Mouse (Mus musculus): Measurements from ENCODE around the gene Rsph9. TPM values are rescaled to one million over a fixed set of nuclear protein-coding genes. Genes with fewer than 3 reads are reported as not detected.

Rsph9 gene
- polyA plus RNA-seq, 1 experiment from 2014 or later: 15.8 TPM

GRCm38 (mm10) chr17:46083381-46083780 lies 60.6 kb downstream of the Rsph9 start:
- no peak overlapping the region for H3K4me3 ChIP-seq (ENCODE audit: low read depth, low read length)
- no peaks in the 10 kb centered on the region for H3K27me3 ChIP-seq (ENCODE audit: control insufficient read depth, insufficient read depth, low read length)
- no peak overlapping the region for H3K4me2 ChIP-seq (replicated peaks; ENCODE audit: low read depth, low read length)
- peak overlapping the region; percentile 73 for H3K27ac ChIP-seq (ENCODE audit: low read length)
- peaks cover 32% of the 10 kb centered on the region for H3K4me1 ChIP-seq (ENCODE audit: control insufficient read depth, insufficient read depth, low read length)
- H3K9me3 ChIP-seq (ENCODE audit: control insufficient read depth, low read depth, low read length): no peaks in the 10 kb centered on the region
- WGBS: 72% methylated on average over 3 of the region's 3 CpGs
- H3K9ac ChIP-seq (replicated peaks; ENCODE audit: low read depth, low read length): no peak overlapping the region
- ATAC-seq (ENCODE audit: insufficient number of reproducible peaks, insufficient read depth, low FRiP score, low read depth): no peak
- no peaks in the 10 kb centered on the region for H3K36me3 ChIP-seq (ENCODE audit: control insufficient read depth, insufficient read depth, low read length)

GRCm38 (mm10) chr17:46081657-46082056 lies 62.4 kb downstream of the Rsph9 start:
- Histone ChIP-seq H3K4me1 (ENCODE audit: control insufficient read depth, insufficient read depth, low read length) (peaks cover 30% of the 10 kb centered on the region), H3K27me3 (ENCODE audit: control insufficient read depth, insufficient read depth, low read length) (no peaks in the 10 kb centered on the region), H3K4me2 (replicated peaks; ENCODE audit: low read depth, low read length) (no peak overlapping the region), H3K9ac (replicated peaks; ENCODE audit: low read depth, low read length) (no peak overlapping the region), H3K36me3 (ENCODE audit: control insufficient read depth, insufficient read depth, low read length) (no peaks in the 10 kb centered on the region), H3K9me3 (ENCODE audit: control insufficient read depth, low read depth, low read length) (no peaks in the 10 kb centered on the region), H3K4me3 (ENCODE audit: low read depth, low read length) (no peak overlapping the region), H3K27ac (ENCODE audit: low read length) (no peak overlapping the region)
- WGBS: 45% methylated on average over 7 of the region's 7 CpGs
- ATAC-seq (ENCODE audit: insufficient number of reproducible peaks, insufficient read depth, low FRiP score, low read depth): no peak

GRCm38 (mm10) chr17:46081042-46081441 lies 63.0 kb downstream of the Rsph9 start:
- no peak overlapping the region for H3K4me3 ChIP-seq (ENCODE audit: low read depth, low read length)
- peaks cover 27% of the 10 kb centered on the region for H3K4me1 ChIP-seq (ENCODE audit: control insufficient read depth, insufficient read depth, low read length)
- no peak overlapping the region for H3K4me2 ChIP-seq (replicated peaks; ENCODE audit: low read depth, low read length)
- H3K36me3 ChIP-seq (ENCODE audit: control insufficient read depth, insufficient read depth, low read length): no peaks in the 10 kb centered on the region
- H3K27me3 ChIP-seq (ENCODE audit: control insufficient read depth, insufficient read depth, low read length): no peaks in the 10 kb centered on the region
- WGBS: 53% methylated on average over 5 of the region's 5 CpGs
- 0 out of 2 replicates have a peak overlapping the region, but pooled peaks have one; percentile 10 for H3K27ac ChIP-seq (ENCODE audit: low read length)
- H3K9ac ChIP-seq (replicated peaks; ENCODE audit: low read depth, low read length): no peak overlapping the region
- H3K9me3 ChIP-seq (ENCODE audit: control insufficient read depth, low read depth, low read length): no peaks in the 10 kb centered on the region
- ATAC-seq (ENCODE audit: insufficient number of reproducible peaks, insufficient read depth, low FRiP score, low read depth): no peak

GRCm38 (mm10) chr17:46080388-46080787 lies 63.6 kb downstream of the Rsph9 start:
- Histone ChIP-seq H3K4me2 (replicated peaks; ENCODE audit: low read depth, low read length) (no peak overlapping the region), H3K36me3 (ENCODE audit: control insufficient read depth, insufficient read depth, low read length) (no peaks in the 10 kb centered on the region), H3K27ac (ENCODE audit: low read length) (no peak overlapping the region), H3K27me3 (ENCODE audit: control insufficient read depth, insufficient read depth, low read length) (no peaks in the 10 kb centered on the region), H3K4me3 (ENCODE audit: low read depth, low read length) (no peak overlapping the region), H3K4me1 (ENCODE audit: control insufficient read depth, insufficient read depth, low read length) (peaks cover 27% of the 10 kb centered on the region), H3K9ac (replicated peaks; ENCODE audit: low read depth, low read length) (no peak overlapping the region), H3K9me3 (ENCODE audit: control insufficient read depth, low read depth, low read length) (no peaks in the 10 kb centered on the region)
- ATAC-seq (ENCODE audit: insufficient number of reproducible peaks, insufficient read depth, low FRiP score, low read depth): no peak
- 65% methylated on average over 7 of the region's 7 CpGs for WGBS

- Histone ChIP-seq H3K9ac (replicated peaks; ENCODE audit: low read depth, low read length) (no peak overlapping the region), H3K36me3 (ENCODE audit: control insufficient read depth, insufficient read depth, low read length) (no peaks in the 10 kb centered on the region), H3K9me3 (ENCODE audit: control insufficient read depth, low read depth, low read length) (no peaks in the 10 kb centered on the region), H3K4me3 (ENCODE audit: low read depth, low read length) (no peak overlapping the region), H3K27me3 (ENCODE audit: control insufficient read depth, insufficient read depth, low read length) (no peaks in the 10 kb centered on the region), H3K27ac (ENCODE audit: low read length) (no peak overlapping the region), H3K4me2 (replicated peaks; ENCODE audit: low read depth, low read length) (no peak overlapping the region), H3K4me1 (ENCODE audit: control insufficient read depth, insufficient read depth, low read length) (peaks cover 25% of the 10 kb centered on the region)
- no peak for ATAC-seq (ENCODE audit: insufficient number of reproducible peaks, insufficient read depth, low FRiP score, low read depth)
- 63% methylated on average over 2 of the region's 2 CpGs for WGBS
Measured at GRCm38 (mm10) chr17:46079037-46079436, 65.0 kb downstream of the Rsph9 start.

- H3K4me3 ChIP-seq (ENCODE audit: low read depth, low read length): no peak overlapping the region
- ATAC-seq (ENCODE audit: insufficient number of reproducible peaks, insufficient read depth, low FRiP score, low read depth): no peak
- no peaks in the 10 kb centered on the region for H3K9me3 ChIP-seq (ENCODE audit: control insufficient read depth, low read depth, low read length)
- H3K9ac ChIP-seq (replicated peaks; ENCODE audit: low read depth, low read length): no peak overlapping the region
- 87% methylated on average over 12 of the region's 12 CpGs for WGBS
- H3K4me1 ChIP-seq (ENCODE audit: control insufficient read depth, insufficient read depth, low read length): peaks cover 18% of the 10 kb centered on the region
- H3K27ac ChIP-seq (ENCODE audit: low read length): no peak overlapping the region
- H3K27me3 ChIP-seq (ENCODE audit: control insufficient read depth, insufficient read depth, low read length): no peaks in the 10 kb centered on the region
- H3K4me2 ChIP-seq (replicated peaks; ENCODE audit: low read depth, low read length): no peak overlapping the region
- H3K36me3 ChIP-seq (ENCODE audit: control insufficient read depth, insufficient read depth, low read length): no peaks in the 10 kb centered on the region
Measured at GRCm38 (mm10) chr17:46077921-46078534, 66.0 kb downstream of the Rsph9 start.

GRCm38 (mm10) chr17:46076260-46076551 lies 67.8 kb downstream of the Rsph9 start:
- Histone ChIP-seq H3K4me2 (replicated peaks; ENCODE audit: low read depth, low read length) (no peak overlapping the region), H3K9ac (replicated peaks; ENCODE audit: low read depth, low read length) (no peak overlapping the region), H3K36me3 (ENCODE audit: control insufficient read depth, insufficient read depth, low read length) (no peaks in the 10 kb centered on the region), H3K27ac (ENCODE audit: low read length) (no peak overlapping the region), H3K27me3 (ENCODE audit: control insufficient read depth, insufficient read depth, low read length) (no peaks in the 10 kb centered on the region), H3K4me1 (ENCODE audit: control insufficient read depth, insufficient read depth, low read length) (peaks cover 15% of the 10 kb centered on the region), H3K9me3 (ENCODE audit: control insufficient read depth, low read depth, low read length) (no peaks in the 10 kb centered on the region), H3K4me3 (ENCODE audit: low read depth, low read length) (no peak overlapping the region)
- no peak for ATAC-seq (ENCODE audit: insufficient number of reproducible peaks, insufficient read depth, low FRiP score, low read depth)
- WGBS: 59% methylated on average over 1 of the region's 1 CpGs

- no peaks in the 10 kb centered on the region for H3K9me3 ChIP-seq (ENCODE audit: control insufficient read depth, low read depth, low read length)
- no peaks in the 10 kb centered on the region for H3K27me3 ChIP-seq (ENCODE audit: control insufficient read depth, insufficient read depth, low read length)
- H3K4me2 ChIP-seq (replicated peaks; ENCODE audit: low read depth, low read length): no peak overlapping the region
- H3K4me3 ChIP-seq (ENCODE audit: low read depth, low read length): no peak overlapping the region
- ATAC-seq (ENCODE audit: insufficient number of reproducible peaks, insufficient read depth, low FRiP score, low read depth): no peak
- H3K36me3 ChIP-seq (ENCODE audit: control insufficient read depth, insufficient read depth, low read length): no peaks in the 10 kb centered on the region
- peaks cover 13% of the 10 kb centered on the region for H3K4me1 ChIP-seq (ENCODE audit: control insufficient read depth, insufficient read depth, low read length)
- no peak overlapping the region for H3K27ac ChIP-seq (ENCODE audit: low read length)
- WGBS: 72% methylated on average over 5 of the region's 5 CpGs
- H3K9ac ChIP-seq (replicated peaks; ENCODE audit: low read depth, low read length): no peak overlapping the region
Measured at GRCm38 (mm10) chr17:46075551-46076259, 68.3 kb downstream of the Rsph9 start.

GRCm38 (mm10) chr17:46075116-46075485 lies 68.9 kb downstream of the Rsph9 start:
- no peak for ATAC-seq (ENCODE audit: insufficient number of reproducible peaks, insufficient read depth, low FRiP score, low read depth)

More at GRCm38 (mm10) chr17:46075116-46075485, 68.9 kb downstream of the Rsph9 start:
- H3K27me3 ChIP-seq (ENCODE audit: control insufficient read depth, insufficient read depth, low read length): no peaks in the 10 kb centered on the region
- WGBS: 48% methylated on average over 3 of the region's 3 CpGs
- no peak overlapping the region for H3K4me3 ChIP-seq (ENCODE audit: low read depth, low read length)
- H3K4me2 ChIP-seq (replicated peaks; ENCODE audit: low read depth, low read length): no peak overlapping the region
- H3K9ac ChIP-seq (replicated peaks; ENCODE audit: low read depth, low read length): no peak overlapping the region
- H3K36me3 ChIP-seq (ENCODE audit: control insufficient read depth, insufficient read depth, low read length): no peaks in the 10 kb centered on the region
- H3K27ac ChIP-seq (ENCODE audit: low read length): 0 out of 2 replicates have a peak overlapping the region, but pooled peaks have one; percentile 4
- no peaks in the 10 kb centered on the region for H3K9me3 ChIP-seq (ENCODE audit: control insufficient read depth, low read depth, low read length)
- peaks cover 13% of the 10 kb centered on the region for H3K4me1 ChIP-seq (ENCODE audit: control insufficient read depth, insufficient read depth, low read length)
